Mouse (Mus musculus): ENCODE measurements around the gene Gigyf2.
"Not testable (repeated sequence)": the region's sequence is repeated elsewhere in the genome, so short reads cannot be mapped to it uniquely, and the experiment has no call there.

Gigyf2 gene

DNA sequence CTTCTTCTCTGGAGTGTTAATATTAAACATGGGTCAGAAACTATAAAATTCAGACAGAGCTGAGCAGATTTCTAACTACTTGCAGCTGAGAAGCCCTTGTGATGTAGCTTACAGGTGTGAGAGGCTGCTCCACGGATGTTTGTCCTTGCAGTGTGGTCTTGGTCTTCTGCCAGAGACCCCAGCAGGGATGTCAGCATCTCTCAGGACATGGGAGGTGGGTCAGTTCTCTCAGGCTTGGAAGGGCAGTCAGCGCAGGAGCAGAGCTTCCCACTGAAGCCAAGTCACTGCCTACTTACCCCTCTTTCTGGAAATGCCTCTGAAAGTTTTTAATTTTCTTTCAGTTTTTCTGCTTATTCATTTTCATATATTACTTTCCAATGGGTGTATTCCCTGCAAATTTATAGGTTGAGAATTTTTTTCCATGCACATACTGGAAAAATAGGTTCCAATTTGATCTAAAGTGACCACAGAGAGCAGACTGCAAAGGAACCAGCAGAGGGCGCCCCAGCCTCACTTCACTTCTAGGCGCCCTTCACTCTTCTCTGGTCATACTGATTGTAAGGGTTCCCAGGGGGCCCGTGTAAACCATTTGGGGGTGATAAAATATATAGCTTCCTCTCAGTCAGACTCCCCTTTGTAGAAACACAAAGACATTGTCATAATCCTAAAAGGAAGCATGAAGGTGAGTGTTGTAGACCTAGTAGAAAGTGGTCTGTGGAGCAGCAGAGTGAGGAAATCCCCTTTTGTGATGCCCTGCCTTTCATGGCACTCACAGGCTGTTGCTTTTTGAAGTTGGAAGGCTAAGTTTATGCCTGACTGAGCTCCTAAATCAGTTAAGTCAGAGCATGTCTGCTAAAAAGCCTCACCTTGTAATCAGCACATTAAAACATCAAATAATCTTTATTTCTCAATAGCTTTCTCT, 120.6 kb downstream of the Gigyf2 start:
- DNase-seq (ENCODE audit: low spot score), result peak; percentile 29

DNA sequence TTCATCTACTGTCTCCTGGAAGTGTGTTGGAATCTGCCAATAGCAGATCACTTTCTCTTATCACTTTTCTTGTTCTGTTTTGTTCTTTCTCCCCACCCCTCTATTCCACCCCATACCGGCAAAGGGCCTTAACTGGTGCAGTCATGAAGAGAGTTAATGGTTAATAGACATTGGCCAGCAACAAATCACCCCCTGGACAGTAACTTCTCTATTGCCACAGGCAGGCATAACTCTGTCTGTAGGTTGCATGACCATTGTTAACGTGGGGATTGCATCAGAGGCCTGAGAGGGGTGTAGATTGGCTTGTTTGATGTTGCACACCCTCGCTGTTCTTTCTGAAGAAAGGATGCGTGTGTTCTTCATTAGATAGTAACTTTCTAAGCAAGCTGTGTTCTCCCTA, 122.6 kb downstream of the Gigyf2 start:
- no peak for DNase-seq (ENCODE audit: low spot score)

DNA sequence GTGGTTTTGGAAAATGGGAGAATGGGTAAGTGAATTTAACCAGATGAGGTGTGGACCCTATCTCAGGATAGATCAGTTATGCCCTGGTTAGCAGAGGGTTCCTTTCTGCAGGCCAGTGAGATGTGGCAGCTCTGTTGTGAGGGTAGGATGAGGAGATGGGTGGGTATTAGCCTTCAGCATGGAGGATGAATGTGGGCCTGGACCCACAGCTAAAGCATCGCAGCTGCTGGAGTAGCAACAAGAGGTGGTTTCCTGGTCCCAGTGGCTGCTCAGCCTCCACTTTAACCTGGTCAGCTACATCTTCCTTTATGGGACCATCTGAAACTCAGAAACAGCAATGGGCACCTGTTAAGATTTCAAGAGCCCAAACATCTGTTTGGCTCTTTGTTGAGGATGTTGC, 129.6 kb downstream of the Gigyf2 start:
- no peak for DNase-seq (ENCODE audit: low spot score)

DNA sequence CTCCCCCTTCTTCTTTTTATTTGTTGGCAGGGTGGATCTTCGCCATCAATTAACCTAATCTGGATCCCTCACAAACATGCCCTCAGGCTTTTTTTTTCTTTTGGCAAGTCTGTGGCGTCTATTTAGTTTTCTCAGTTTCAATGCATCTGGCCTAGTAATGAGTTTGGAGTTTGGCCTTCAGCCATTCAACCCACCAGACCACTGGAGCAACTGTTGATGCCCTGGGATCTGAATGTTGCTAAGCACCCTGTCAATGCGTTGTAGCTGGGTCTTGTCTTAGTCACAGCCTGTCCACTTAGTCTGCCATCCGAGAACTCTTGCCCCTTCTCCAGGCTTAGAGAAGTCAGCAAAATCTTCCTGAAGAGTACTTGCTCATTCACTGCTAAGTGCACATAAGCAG, 131.2 kb downstream of the Gigyf2 start:
- DNase-seq (ENCODE audit: low spot score), result no peak

- not testable (repeated sequence) for DNase-seq (ENCODE audit: low spot score)
These were observed 133.1 kb downstream of the Gigyf2 start for GRCm38 (mm10) chr1:87459856-87460255.

GRCm38 (mm10) chr1:87467469-87467868, 140.7 kb downstream of the Gigyf2 start:
- no peak for DNase-seq (ENCODE audit: low spot score)

GRCm38 (mm10) chr1:87468321-87468720, 141.5 kb downstream of the Gigyf2 start:
- DNase-seq (ENCODE audit: low spot score), result no peak

DNA sequence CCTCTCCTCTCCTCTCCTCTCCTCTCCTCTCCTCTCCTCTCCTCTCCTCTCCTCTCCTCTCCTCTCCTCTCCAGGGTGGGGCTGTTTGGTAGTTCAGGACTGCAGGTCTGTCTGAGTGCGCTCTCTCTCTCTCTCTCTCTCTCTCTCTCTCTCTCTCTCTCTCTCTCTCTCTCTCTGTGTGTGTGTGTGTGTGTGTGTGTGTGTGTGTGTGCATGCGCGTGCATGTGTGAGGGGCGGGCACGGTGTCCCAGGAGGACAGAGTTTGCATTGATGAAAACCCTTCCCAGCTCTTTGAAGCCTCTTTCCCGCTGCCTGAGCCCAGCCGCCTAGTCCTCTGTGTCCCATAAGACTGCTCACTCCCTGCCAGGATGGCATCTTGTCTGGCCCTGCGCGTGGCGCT, 143.2 kb downstream of the Gigyf2 start, which contains the start of gene Snorc:
Snorc (plus strand) TSS at position 301 of the 400 bp plus-strand sequence.
- DNase-seq (ENCODE audit: low spot score), result not testable (repeated sequence)

GRCm38 (mm10) chr1:87471914-87472313, 145.1 kb downstream of the Gigyf2 start:
- no peak for DNase-seq (ENCODE audit: low spot score)

- DNase-seq (ENCODE audit: low spot score), result no peak
These were observed 145.8 kb downstream of the Gigyf2 start for GRCm38 (mm10) chr1:87472576-87472975.

- no peak for DNase-seq (ENCODE audit: low spot score)
These were observed 148.5 kb downstream of the Gigyf2 start for GRCm38 (mm10) chr1:87475076-87475895.

- DNase-seq (ENCODE audit: low spot score), result no peak
These were observed 155.7 kb downstream of the Gigyf2 start for GRCm38 (mm10) chr1:87482546-87482945.

- DNase-seq (ENCODE audit: low spot score), result no peak
These were observed 159.6 kb downstream of the Gigyf2 start for GRCm38 (mm10) chr1:87486386-87486785.

- no peak for DNase-seq (ENCODE audit: low spot score)
These were observed 165.5 kb downstream of the Gigyf2 start for GRCm38 (mm10) chr1:87492285-87492684.

DNA sequence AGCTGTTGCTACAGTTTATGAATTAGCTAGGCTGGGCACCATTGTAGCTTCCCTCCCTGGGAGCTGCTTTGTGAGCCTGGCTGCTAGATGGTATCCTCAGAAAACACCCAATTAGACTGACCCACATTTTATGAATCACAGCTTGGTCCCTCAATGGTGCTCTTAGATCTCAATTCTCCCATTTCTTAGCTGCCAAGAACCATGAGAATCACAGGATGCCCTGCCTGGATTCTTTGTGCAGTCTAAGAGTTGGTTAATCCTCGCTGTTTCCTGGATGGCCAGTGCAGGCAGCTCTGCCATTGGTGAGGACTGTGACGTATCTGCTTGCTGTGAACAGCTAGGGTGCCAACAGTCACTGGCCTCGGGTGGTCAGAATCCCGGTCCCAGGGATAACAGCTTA, 166.7 kb downstream of the Gigyf2 start:
- DNase-seq (ENCODE audit: low spot score), result no peak

All from spleen, adult 12 weeks (tissue).